Comparison of ENCODE assay signal across 11 mouse cellular contexts in the genomic region with DNA sequence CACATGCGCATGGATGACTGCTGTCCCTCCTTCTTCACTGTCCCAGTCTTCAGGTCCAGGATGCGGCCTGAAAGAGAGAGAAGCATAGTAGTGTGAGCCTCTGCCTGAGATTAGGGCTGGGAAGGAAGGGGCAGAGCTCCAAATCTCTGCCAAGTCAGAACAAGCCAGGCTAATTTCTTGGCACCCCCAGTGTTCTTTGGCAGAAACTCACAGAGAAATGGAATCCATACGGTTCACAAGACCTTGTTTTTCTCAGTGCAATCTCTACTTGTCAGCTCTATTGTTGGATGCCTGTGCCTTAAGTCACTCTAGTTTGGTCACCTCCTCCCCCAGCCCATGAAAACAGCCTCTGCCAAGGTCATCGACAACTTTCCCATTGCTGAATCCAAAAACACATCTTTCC.
DNase-seq lines count a peak whose midpoint lies in the region; ATAC-seq and TF ChIP-seq lines count a peak whose summit lies in the region.
"Had no signal": no experiment of that assay in that cellular context is flagged by ENCODE, and none has a peak within 500 bp of the region (broad histone marks: within the 10 kb centered on the region; RNA-seq: fewer than 3 reads in every experiment).

No protein-coding gene starts in this region.

- H3K36me3 ChIP-seq in heart, embryonic 13.5 days, result no peaks in the 10 kb centered on the region
- H3K36me3 ChIP-seq in heart, embryonic 11.5 days (ENCODE audit: control insufficient read depth, insufficient read depth, low read length), result no peaks in the 10 kb centered on the region
- H3K36me3 ChIP-seq in midbrain, postnatal 0 days (ENCODE audit: insufficient read depth, low read length), result peaks cover 15% of the 10 kb centered on the region
- H3K36me3 ChIP-seq in midbrain, embryonic 14.5 days (ENCODE audit: control insufficient read depth, insufficient read depth, low read length), result peaks cover 37% of the 10 kb centered on the region
- peaks cover 3% of the 10 kb centered on the region for H3K36me3 ChIP-seq in forebrain, embryonic 16.5 days (ENCODE audit: control insufficient read depth, insufficient read depth)

- peak; percentile 63 for DNase-seq in midbrain, postnatal 0 days (ENCODE audit: low spot score)
- no peak for DNase-seq in midbrain, embryonic 14.5 days
- peak; percentile 34 for DNase-seq in testis, postnatal 14 days (ENCODE audit: low spot score)
- DNase-seq in urinary bladder, postnatal 25 days (ENCODE audit: low spot score), result no peak
- DNase-seq: thymus, adult 2 months had no signal

- peaks cover 39% of the 10 kb centered on the region for H3K4me1 ChIP-seq in heart, embryonic 13.5 days
- no peaks in the 10 kb centered on the region for H3K4me1 ChIP-seq in heart, embryonic 11.5 days (ENCODE audit: control insufficient read depth, insufficient read depth, low read length)
- no peaks in the 10 kb centered on the region for H3K4me1 ChIP-seq in midbrain, postnatal 0 days (ENCODE audit: insufficient read depth, low read length)
- no peaks in the 10 kb centered on the region for H3K4me1 ChIP-seq in midbrain, embryonic 14.5 days (ENCODE audit: control insufficient read depth, insufficient read depth, low read length)
- peaks cover 25% of the 10 kb centered on the region for H3K4me1 ChIP-seq in forebrain, embryonic 16.5 days (replicated peaks; ENCODE audit: control insufficient read depth, insufficient read depth, low read length)
- H3K4me1 ChIP-seq: megakaryocyte, embryonic 14.5 days had no signal

- no peak overlapping the region for H3K4me2 ChIP-seq in heart, embryonic 13.5 days
- H3K4me2 ChIP-seq in heart, embryonic 11.5 days, result no peak overlapping the region
- no peak overlapping the region for H3K4me2 ChIP-seq in midbrain, postnatal 0 days (ENCODE audit: low read depth, low read length, poor library complexity, severe bottlenecking)
- no peak overlapping the region for H3K4me2 ChIP-seq in midbrain, embryonic 14.5 days (ENCODE audit: low read length)
- H3K4me2 ChIP-seq in forebrain, embryonic 16.5 days (ENCODE audit: low read length), result no peak overlapping the region
- H3K4me2 ChIP-seq: hindbrain, embryonic 14.5 days; liver, embryonic 11.5 days had no signal

- H3K27ac ChIP-seq in heart, embryonic 13.5 days (replicated peaks), result peak overlapping the region; percentile 69
- H3K27ac ChIP-seq in heart, embryonic 11.5 days (ENCODE audit: low read depth, low read length), result no peak overlapping the region
- H3K27ac ChIP-seq in midbrain, postnatal 0 days (ENCODE audit: low read depth, low read length), result no peak overlapping the region
- no peak overlapping the region for H3K27ac ChIP-seq in midbrain, embryonic 14.5 days (replicated peaks; ENCODE audit: low read depth, low read length)
- H3K27ac ChIP-seq in forebrain, embryonic 16.5 days (ENCODE audit: low read length), result no peak overlapping the region
- H3K27ac ChIP-seq: hindbrain, embryonic 14.5 days had no signal

- 0 out of 2 replicates have a peak, but pooled peaks have one; percentile 14 for ATAC-seq in heart, embryonic 13.5 days (ENCODE audit: extremely low read depth, insufficient number of reproducible peaks, low FRiP score, low TSS enrichment)
- no peak for ATAC-seq in heart, embryonic 11.5 days (replicated peaks; ENCODE audit: insufficient number of reproducible peaks, low FRiP score, low TSS enrichment)
- no peak for ATAC-seq in midbrain, postnatal 0 days (ENCODE audit: low FRiP score)
- ATAC-seq in midbrain, embryonic 14.5 days (ENCODE audit: low FRiP score, low TSS enrichment), result no peak
- peak; percentile 55 for ATAC-seq in forebrain, embryonic 16.5 days

- no peak for TF ChIP-seq CTCF in midbrain, postnatal 0 days (IDR thresholded peaks at IDR 0.05)

- H3K4me3 ChIP-seq in heart, embryonic 13.5 days, result no peak overlapping the region
- H3K4me3 ChIP-seq in heart, embryonic 11.5 days (ENCODE audit: low read depth, low read length), result no peak overlapping the region
- no peak overlapping the region for H3K4me3 ChIP-seq in midbrain, postnatal 0 days (ENCODE audit: low read depth, low read length)
- no peak overlapping the region for H3K4me3 ChIP-seq in midbrain, embryonic 14.5 days (replicated peaks; ENCODE audit: low read depth, low read length)
- H3K4me3 ChIP-seq in forebrain, embryonic 16.5 days (replicated peaks; ENCODE audit: low read length), result no peak overlapping the region
- H3K4me3 ChIP-seq: megakaryocyte, embryonic 14.5 days had no signal

- no peaks in the 10 kb centered on the region for H3K9me3 ChIP-seq in heart, embryonic 13.5 days
- no peaks in the 10 kb centered on the region for H3K9me3 ChIP-seq in heart, embryonic 11.5 days (replicated peaks; ENCODE audit: control insufficient read depth, low read length)
- H3K9me3 ChIP-seq in midbrain, postnatal 0 days (ENCODE audit: low read length), result no peaks in the 10 kb centered on the region
- no peaks in the 10 kb centered on the region for H3K9me3 ChIP-seq in midbrain, embryonic 14.5 days (ENCODE audit: control insufficient read depth, low read length)
- no peaks in the 10 kb centered on the region for H3K9me3 ChIP-seq in forebrain, embryonic 16.5 days (ENCODE audit: control insufficient read depth, low read length)
- H3K9me3 ChIP-seq: megakaryocyte, embryonic 14.5 days had no signal

- H3K9ac ChIP-seq in heart, embryonic 13.5 days, result no peak overlapping the region
- no peak overlapping the region for H3K9ac ChIP-seq in heart, embryonic 11.5 days (ENCODE audit: low read depth, low read length)
- no peak overlapping the region for H3K9ac ChIP-seq in midbrain, postnatal 0 days (replicated peaks; ENCODE audit: low read length, poor library complexity, severe bottlenecking)
- H3K9ac ChIP-seq in midbrain, embryonic 14.5 days (replicated peaks; ENCODE audit: low read length), result no peak overlapping the region
- no peak overlapping the region for H3K9ac ChIP-seq in forebrain, embryonic 16.5 days (replicated peaks; ENCODE audit: low read depth, low read length)
- H3K9ac ChIP-seq: hindbrain, embryonic 14.5 days had no signal

- WGBS in heart, embryonic 13.5 days, result 52% methylated on average over 4 of the region's 4 CpGs
- 70% methylated on average over 4 of the region's 4 CpGs for WGBS in heart, embryonic 11.5 days (ENCODE audit: insufficient replicate concordance)
- WGBS in midbrain, postnatal 0 days, result 80% methylated on average over 4 of the region's 4 CpGs
- WGBS in midbrain, embryonic 14.5 days, result 89% methylated on average over 4 of the region's 4 CpGs
- 45% methylated on average over 4 of the region's 4 CpGs for WGBS in forebrain, embryonic 16.5 days

- H3K27me3 ChIP-seq in heart, embryonic 13.5 days (replicated peaks), result no peaks in the 10 kb centered on the region
- no peaks in the 10 kb centered on the region for H3K27me3 ChIP-seq in heart, embryonic 11.5 days (ENCODE audit: control insufficient read depth, insufficient read depth, low read length)
- H3K27me3 ChIP-seq in midbrain, postnatal 0 days (ENCODE audit: insufficient read depth, low read length), result no peaks in the 10 kb centered on the region
- H3K27me3 ChIP-seq in midbrain, embryonic 14.5 days (ENCODE audit: control insufficient read depth, insufficient read depth, low read length), result no peaks in the 10 kb centered on the region
- no peaks in the 10 kb centered on the region for H3K27me3 ChIP-seq in forebrain, embryonic 16.5 days (replicated peaks; ENCODE audit: control insufficient read depth, insufficient read depth, low read length)

Comparison
In these comparisons a context has a peak if more than half of its experiments do, and no peak if none do; other contexts are left out.
1. ATAC-seq: peak in heart, embryonic 13.5 days (single experiment) and forebrain, embryonic 16.5 days (single experiment); none in heart, embryonic 11.5 days (single experiment), midbrain, postnatal 0 days (single experiment) and midbrain, embryonic 14.5 days (single experiment).
2. DNase-seq: peak in midbrain, postnatal 0 days (single experiment) and testis, postnatal 14 days (single experiment); none in midbrain, embryonic 14.5 days (single experiment) and urinary bladder, postnatal 25 days (single experiment).